Mouse (Mus musculus): Measurements from ENCODE around the gene Eif4g3. TPM values are rescaled to one million over a fixed set of nuclear protein-coding genes. Genes with fewer than 3 reads are reported as not detected.

The Eif4g3 gene
- polyA plus RNA-seq, 1 experiment from 2014 or later = 43.9 TPM

GRCm38 (mm10) chr4:138100456-138100855, 107.6 kb downstream of the Eif4g3 start:
- H3K4me2 ChIP-seq = no peak overlapping the region
- WGBS = 90% methylated on average over 7 of the region's 7 CpGs
- no peaks in the 10 kb centered on the region for H3K27me3 ChIP-seq
- H3K9ac ChIP-seq = no peak overlapping the region
- H3K4me1 ChIP-seq = no peaks in the 10 kb centered on the region
- no peak for ATAC-seq
- peaks cover 76% of the 10 kb centered on the region for H3K36me3 ChIP-seq (ENCODE audit: poor library complexity, severe bottlenecking)
- no peak overlapping the region for H3K4me3 ChIP-seq
- no peak overlapping the region for H3K27ac ChIP-seq
- H3K9me3 ChIP-seq (replicated peaks) = no peaks in the 10 kb centered on the region

DNA sequence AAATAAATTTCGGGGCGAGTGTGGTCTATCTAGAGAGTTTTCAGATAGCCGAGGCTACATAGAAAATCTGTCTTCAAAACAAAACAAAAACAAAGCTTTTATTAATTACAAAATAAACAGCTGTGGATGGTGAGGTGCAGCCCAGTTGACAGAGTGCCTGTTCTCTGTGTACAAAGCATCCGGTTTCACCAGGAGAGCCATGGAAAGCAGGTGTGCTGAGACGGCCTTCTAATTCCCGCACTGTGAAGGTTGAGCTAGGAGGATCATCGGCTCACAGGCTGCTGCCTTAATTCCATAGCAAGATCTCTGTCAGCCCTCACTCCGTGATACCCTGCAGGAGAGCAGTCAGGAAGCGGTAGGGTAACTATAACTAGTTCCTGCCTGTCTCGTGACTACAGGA, 109.0 kb downstream of the Eif4g3 start:
- peaks cover 80% of the 10 kb centered on the region for H3K36me3 ChIP-seq (ENCODE audit: poor library complexity, severe bottlenecking)
- H3K9me3 ChIP-seq (replicated peaks) = no peaks in the 10 kb centered on the region
- WGBS = 85% methylated on average over 10 of the region's 10 CpGs

DNA sequence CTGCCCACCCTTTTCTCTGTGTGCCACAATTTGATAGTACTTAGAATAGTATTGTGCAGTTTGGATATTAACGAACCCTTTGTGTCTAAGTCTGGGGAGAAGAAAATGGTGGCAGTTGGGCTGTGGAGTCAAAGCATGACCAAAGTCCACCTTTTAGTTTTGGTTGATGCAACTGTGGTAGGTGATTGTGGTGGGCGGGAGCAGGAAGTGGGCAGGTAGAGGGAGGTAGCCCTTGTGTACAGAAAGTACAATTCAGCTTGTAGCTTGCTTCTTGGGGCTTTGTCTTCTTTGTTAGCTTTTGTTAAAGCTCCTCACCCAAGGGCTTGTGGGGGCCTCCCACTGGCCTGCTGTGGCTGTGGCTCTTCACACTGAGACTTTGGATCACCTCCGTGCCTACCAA, 109.6 kb downstream of the Eif4g3 start:
- peaks cover 79% of the 10 kb centered on the region for H3K36me3 ChIP-seq (ENCODE audit: poor library complexity, severe bottlenecking)
- WGBS = 85% methylated on average over 3 of the region's 3 CpGs
- H3K27me3 ChIP-seq = no peaks in the 10 kb centered on the region
- no peak overlapping the region for H3K9ac ChIP-seq
- ATAC-seq = no peak
- no peak overlapping the region for H3K27ac ChIP-seq
- H3K4me2 ChIP-seq = no peak overlapping the region
- no peaks in the 10 kb centered on the region for H3K9me3 ChIP-seq (replicated peaks)
- H3K4me1 ChIP-seq = no peaks in the 10 kb centered on the region
- no peak overlapping the region for H3K4me3 ChIP-seq

More for the DNA sequence above, 109.0 kb downstream of the Eif4g3 start:
- H3K4me2 ChIP-seq = no peak overlapping the region
- H3K4me1 ChIP-seq = no peaks in the 10 kb centered on the region
- H3K9ac ChIP-seq = no peak overlapping the region
- ATAC-seq = no peak
- H3K27me3 ChIP-seq = no peaks in the 10 kb centered on the region
- H3K27ac ChIP-seq = no peak overlapping the region
- no peak overlapping the region for H3K4me3 ChIP-seq

DNA sequence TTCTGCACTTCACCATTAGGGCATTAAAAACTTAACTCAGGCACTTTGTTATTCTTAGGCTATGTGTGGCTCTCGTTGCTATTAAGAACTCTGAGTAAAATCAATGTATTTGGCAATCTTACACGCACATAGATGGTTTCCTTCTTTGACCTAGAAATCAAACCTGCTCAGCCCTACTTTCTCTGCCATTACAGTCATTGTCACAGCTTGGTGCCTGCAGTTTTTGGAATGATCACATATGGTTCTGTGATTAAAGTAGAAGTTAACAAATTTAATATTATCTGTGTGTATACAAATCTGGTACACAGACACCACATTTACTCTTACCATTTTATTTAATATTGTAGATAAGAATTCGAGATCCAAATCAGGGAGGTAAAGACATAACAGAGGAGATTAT, 112.1 kb downstream of the Eif4g3 start:
- no peak overlapping the region; the same call in 1 of the 2 replicates for H3K27ac ChIP-seq
- H3K27me3 ChIP-seq = no peaks in the 10 kb centered on the region
- H3K4me3 ChIP-seq = no peak overlapping the region
- no peaks in the 10 kb centered on the region for H3K4me1 ChIP-seq
- no peaks in the 10 kb centered on the region for H3K9me3 ChIP-seq (replicated peaks)
- H3K36me3 ChIP-seq (ENCODE audit: poor library complexity, severe bottlenecking) = peaks cover 81% of the 10 kb centered on the region
- H3K9ac ChIP-seq = no peak overlapping the region
- WGBS = 93% methylated on average over 3 of the region's 3 CpGs
- ATAC-seq = no peak
- H3K4me2 ChIP-seq = no peak overlapping the region

- no peak overlapping the region for H3K4me2 ChIP-seq
- H3K9ac ChIP-seq = no peak overlapping the region
- no peaks in the 10 kb centered on the region for H3K9me3 ChIP-seq (replicated peaks)
- 91% methylated on average over 7 of the region's 7 CpGs for WGBS
- H3K27ac ChIP-seq = no peak overlapping the region
- no peak overlapping the region for H3K4me3 ChIP-seq
- H3K36me3 ChIP-seq (ENCODE audit: poor library complexity, severe bottlenecking) = peaks cover 81% of the 10 kb centered on the region
- ATAC-seq = peak; percentile 69
- H3K4me1 ChIP-seq = no peaks in the 10 kb centered on the region
- H3K27me3 ChIP-seq = no peaks in the 10 kb centered on the region
Observed at GRCm38 (mm10) chr4:138107441-138108409, 114.9 kb downstream of the Eif4g3 start.

GRCm38 (mm10) chr4:138108541-138108940, 115.7 kb downstream of the Eif4g3 start:
- no peaks in the 10 kb centered on the region for H3K9me3 ChIP-seq (replicated peaks)
- no peak overlapping the region for H3K4me3 ChIP-seq
- no peak overlapping the region for H3K9ac ChIP-seq
- H3K27me3 ChIP-seq = no peaks in the 10 kb centered on the region
- H3K4me2 ChIP-seq = no peak overlapping the region
- no peak overlapping the region for H3K27ac ChIP-seq
- peaks cover 74% of the 10 kb centered on the region for H3K36me3 ChIP-seq (ENCODE audit: poor library complexity, severe bottlenecking)
- ATAC-seq = no peak
- 88% methylated on average over 2 of the region's 2 CpGs for WGBS
- H3K4me1 ChIP-seq = no peaks in the 10 kb centered on the region

- no peaks in the 10 kb centered on the region for H3K27me3 ChIP-seq
- WGBS = 65% methylated on average over 3 of the region's 3 CpGs
- peaks cover 69% of the 10 kb centered on the region for H3K36me3 ChIP-seq (ENCODE audit: poor library complexity, severe bottlenecking)
- no peak for ATAC-seq
- H3K4me2 ChIP-seq = no peak overlapping the region
- no peak overlapping the region for H3K4me3 ChIP-seq
- no peak overlapping the region for H3K9ac ChIP-seq
- no peaks in the 10 kb centered on the region for H3K9me3 ChIP-seq (replicated peaks)
- no peak overlapping the region for H3K27ac ChIP-seq
- H3K4me1 ChIP-seq = no peaks in the 10 kb centered on the region
Observed at GRCm38 (mm10) chr4:138109332-138109731, 116.5 kb downstream of the Eif4g3 start.

DNA sequence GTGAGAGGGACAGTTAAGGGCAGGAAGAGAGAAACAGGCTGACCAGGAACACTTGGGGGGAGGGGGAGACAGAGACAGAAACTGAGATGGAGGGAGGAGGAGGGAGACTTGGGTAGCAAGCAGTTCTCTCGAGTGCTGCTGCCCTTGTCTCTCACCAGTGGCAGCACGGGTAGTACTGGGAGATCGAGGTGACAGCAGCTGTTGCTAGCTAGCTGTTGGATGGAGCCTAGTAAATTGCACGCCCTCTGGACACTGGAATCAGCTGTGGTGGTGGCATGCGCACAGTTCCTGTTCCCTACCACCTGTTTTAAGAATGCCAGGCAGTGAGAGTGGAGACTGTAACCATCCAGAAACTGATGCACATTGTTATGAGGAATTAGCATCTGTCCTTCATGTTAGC, 119.0 kb downstream of the Eif4g3 start:
- Histone ChIP-seq H3K4me2 (no peak overlapping the region), H3K27me3 (no peaks in the 10 kb centered on the region), H3K36me3 (ENCODE audit: poor library complexity, severe bottlenecking) (peaks cover 60% of the 10 kb centered on the region), H3K4me1 (no peaks in the 10 kb centered on the region), H3K4me3 (no peak overlapping the region), H3K9ac (no peak overlapping the region), H3K27ac (no peak overlapping the region), H3K9me3 (replicated peaks) (no peaks in the 10 kb centered on the region)
- 79% methylated on average over 5 of the region's 5 CpGs for WGBS
- no peak for ATAC-seq

GRCm38 (mm10) chr4:138119740-138120139, 126.9 kb downstream of the Eif4g3 start:
- no peaks in the 10 kb centered on the region for H3K27me3 ChIP-seq
- no peaks in the 10 kb centered on the region for H3K9me3 ChIP-seq (replicated peaks)
- H3K4me3 ChIP-seq = no peak overlapping the region
- no peak overlapping the region for H3K9ac ChIP-seq
- no peaks in the 10 kb centered on the region for H3K4me1 ChIP-seq
- peaks cover 31% of the 10 kb centered on the region for H3K36me3 ChIP-seq (ENCODE audit: poor library complexity, severe bottlenecking)
- H3K4me2 ChIP-seq = no peak overlapping the region
- ATAC-seq = 0 out of 2 replicates have a peak, but pooled peaks have one; percentile 24
- WGBS = 53% methylated on average over 10 of the region's 10 CpGs
- no peak overlapping the region for H3K27ac ChIP-seq

DNA sequence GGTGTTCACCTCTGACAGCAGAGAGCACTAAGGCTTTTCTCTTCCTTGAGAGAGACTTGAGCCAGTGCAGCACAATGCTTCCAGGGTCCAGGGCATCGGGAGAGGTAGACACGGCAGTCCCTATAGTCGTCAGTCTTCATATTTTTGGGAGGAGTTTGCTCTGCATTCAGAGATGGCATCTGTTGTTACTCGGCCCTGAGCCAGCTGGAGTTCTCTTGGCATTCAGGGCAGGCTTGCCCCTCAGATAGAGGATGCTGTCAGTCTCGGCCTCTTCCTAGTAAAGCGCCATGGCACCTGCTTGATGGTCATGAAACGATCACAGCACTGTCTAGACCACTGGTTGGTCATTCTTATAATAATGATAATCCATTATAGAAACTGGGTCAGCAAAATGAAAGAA, 131.2 kb downstream of the Eif4g3 start:
- Histone ChIP-seq H3K4me2 (no peak overlapping the region), H3K4me3 (no peak overlapping the region), H3K27me3 (no peaks in the 10 kb centered on the region), H3K27ac (no peak overlapping the region), H3K36me3 (ENCODE audit: poor library complexity, severe bottlenecking) (peaks cover 41% of the 10 kb centered on the region), H3K4me1 (no peaks in the 10 kb centered on the region), H3K9ac (no peak overlapping the region), H3K9me3 (replicated peaks) (no peaks in the 10 kb centered on the region)
- whole genome bisulfite sequencing = 76% methylated on average over 7 of the region's 7 CpGs
- no peak for ATAC-seq

DNA sequence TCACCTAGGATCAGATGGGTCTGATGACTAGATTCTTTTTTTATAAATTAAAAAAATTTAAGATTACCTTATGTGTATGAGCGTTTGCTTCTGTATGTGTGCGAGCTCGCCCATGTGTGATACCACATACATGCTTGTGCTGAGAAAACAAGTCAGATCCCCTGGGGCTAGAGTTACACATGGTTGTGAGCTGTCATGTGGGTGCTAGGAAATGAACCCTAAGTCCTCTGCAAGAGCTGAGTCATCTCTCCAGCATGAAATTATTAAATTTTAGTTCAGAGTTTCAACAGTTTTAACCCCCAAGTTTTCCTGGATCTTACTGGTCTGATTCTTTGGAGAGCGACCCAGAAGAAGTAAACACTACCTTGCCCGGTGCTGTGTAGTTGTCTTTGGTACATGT, 134.5 kb downstream of the Eif4g3 start:
- no peak for ATAC-seq
- Histone ChIP-seq H3K4me2 (no peak overlapping the region), H3K9ac (no peak overlapping the region), H3K4me1 (0 out of 2 replicates have a peak, but pooled peaks cover 9% of the 10 kb centered on the region), H3K27ac (no peak overlapping the region), H3K36me3 (ENCODE audit: poor library complexity, severe bottlenecking) (peaks cover 36% of the 10 kb centered on the region), H3K27me3 (no peaks in the 10 kb centered on the region), H3K9me3 (replicated peaks) (no peaks in the 10 kb centered on the region), H3K4me3 (no peak overlapping the region)
- WGBS = 96% methylated on average over 5 of the region's 5 CpGs

DNA sequence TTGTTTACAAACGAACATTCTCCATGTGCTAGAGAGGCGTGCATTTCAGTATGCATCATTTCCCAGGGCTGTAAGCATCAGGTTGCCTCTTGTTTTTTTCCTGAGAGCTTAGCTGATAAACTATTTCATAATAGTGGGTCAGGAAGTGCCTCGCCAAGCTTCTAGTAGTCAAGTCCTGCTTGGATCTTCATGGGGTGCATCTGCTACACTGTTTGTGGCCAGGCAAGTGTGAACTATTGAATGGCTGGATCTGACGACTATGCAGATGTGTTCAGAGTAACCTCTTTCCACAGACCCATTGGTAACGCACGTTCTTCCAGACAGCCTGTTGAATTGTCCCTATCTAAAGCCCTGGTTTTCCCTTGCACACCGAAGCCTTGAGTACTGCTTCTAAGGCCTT, 135.0 kb downstream of the Eif4g3 start:
- H3K27me3 ChIP-seq = no peaks in the 10 kb centered on the region
- H3K4me1 ChIP-seq = 0 out of 2 replicates have a peak, but pooled peaks cover 9% of the 10 kb centered on the region
- no peaks in the 10 kb centered on the region for H3K9me3 ChIP-seq (replicated peaks)
- H3K4me2 ChIP-seq = no peak overlapping the region
- H3K4me3 ChIP-seq = no peak overlapping the region
- peaks cover 40% of the 10 kb centered on the region for H3K36me3 ChIP-seq (ENCODE audit: poor library complexity, severe bottlenecking)
- ATAC-seq = no peak
- H3K9ac ChIP-seq = no peak overlapping the region
- no peak overlapping the region for H3K27ac ChIP-seq
- 90% methylated on average over 7 of the region's 7 CpGs for WGBS

All from forebrain, embryonic 13.5 days (tissue).